Mouse (Mus musculus): Measurements from ENCODE around the gene Etv1.

GRCm38 (mm10) chr12:38814010-38814786 lies 35.0 kb downstream of the Etv1 start:
- TF ChIP-seq CTCF (IDR thresholded peaks at IDR 0.05; ENCODE audit: control insufficient read depth, insufficient read depth, insufficient read length) (no peak), USF1 (IDR thresholded peaks at IDR 0.05; ENCODE audit: low read depth) (no peak), MAX (IDR thresholded peaks at IDR 0.05) (no peak), MYOD1 (IDR thresholded peaks at IDR 0.05; ENCODE audit: control insufficient read depth, insufficient read length, low read depth) (no peak), MYOG (IDR thresholded peaks at IDR 0.05; ENCODE audit: control insufficient read depth, extremely low read depth, insufficient read length) (no peak)
